Comparison of ENCODE assay signal across 29 mouse cellular contexts in the genomic region with DNA sequence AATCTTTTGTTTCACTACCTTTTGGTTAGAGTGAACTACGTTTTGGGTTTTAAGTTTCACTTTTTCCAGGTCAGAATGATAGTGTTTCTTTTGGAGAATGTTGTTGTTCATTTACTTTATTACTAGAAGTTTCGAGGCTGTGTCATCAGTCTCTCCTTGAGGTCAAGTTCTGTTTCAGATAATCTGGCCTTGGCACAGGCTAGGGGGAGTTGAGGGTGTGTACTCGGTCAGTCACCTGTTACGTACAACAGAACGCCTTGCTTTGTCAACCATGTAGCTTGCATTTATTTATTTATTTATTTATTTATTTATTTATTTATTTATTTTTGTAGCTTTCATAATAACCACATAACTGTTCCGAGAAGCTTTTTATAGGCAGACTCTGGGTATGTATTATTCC. TPM values are rescaled to one million over a fixed set of nuclear protein-coding genes. Genes with fewer than 3 reads are reported as not detected.
DNase-seq lines count a peak whose midpoint lies in the region; ATAC-seq and TF ChIP-seq lines count a peak whose summit lies in the region.
"Had no signal": no experiment of that assay in that cellular context is flagged by ENCODE, and none has a peak within 500 bp of the region (broad histone marks: within the 10 kb centered on the region; RNA-seq: fewer than 3 reads in every experiment).

No protein-coding gene starts in this region.

- CTCF ChIA-PET in Patski (lab: Charles Lee) = no interaction called here

- H3K27me3 ChIP-seq in Patski = no peaks in the 10 kb centered on the region
- H3K27me3 ChIP-seq: CH12.LX; embryonic facial prominence, embryonic 12.5 days; embryonic facial prominence, embryonic 15.5 days; heart, embryonic 12.5 days; heart, embryonic 15.5 days had no signal

- ATAC-seq in Patski = peak; percentile 51
- ATAC-seq: forebrain, embryonic 14.5 days; forebrain, postnatal 0 days; hindbrain, postnatal 0 days; inflammation-experienced regulatory T-cells, adult 6 months; intestine, embryonic 16.5 days had no signal

- DNase-seq in adrenal gland, adult 2 months = peak; percentile 61
- DNase-seq in adrenal gland, postnatal 4 days (ENCODE audit: low spot score in 2 of 2) = no peak
- peak; percentile 41 for DNase-seq in kidney, adult 9 months
- no peak for DNase-seq in kidney, postnatal 25 days
- DNase-seq in Patski (ENCODE audit: low read depth, low spot score) = no peak
- peak; percentile 35 for DNase-seq in adrenal gland, postnatal 14 days
- no peak for DNase-seq in urinary bladder, postnatal 14 days (ENCODE audit: low spot score)
- DNase-seq in spleen, adult 18-20 months = no peak
- DNase-seq: B cell, adult 2 months; cerebellum, adult 11 months; cerebellum, adult 2 months; cerebellum, adult 9-11 months; cerebellum, postnatal 25 days; forebrain, postnatal 0 days; gastrocnemius, adult 2 months; gastrocnemius, postnatal 25 days; heart, adult 18-20 months; heart, postnatal 10 days; heart, postnatal 4 days had no signal

- POLR2A ChIA-PET in Patski (lab: Charles Lee) = no interaction called here

- no peak for TF ChIP-seq CTCF in Patski (IDR thresholded peaks at IDR 0.05)

- in situ Hi-C loops in Patski (cut with MboI; ENCODE audit: low pct_unique_long_range_greater_than_20kb) = no loop called here

RNA-seq across cellular contexts. Expression of a gene that starts 20.0 kb away (rescaled TPM):
- total RNA-seq in adrenal gland, adult 2 months (2021) = 10 to 100 TPM; 18.8 to 26.8 TPM
- 5.8 and 8.0 TPM in 2 replicates for polyA plus RNA-seq in adrenal gland, adult 2 months (2012; rRNA removed)
- 10 to 100 TPM; 25.1 to 26.9 TPM for total RNA-seq in adrenal gland, postnatal 4 days (2021)
- 11.4 TPM for polyA plus RNA-seq in Patski (2021)
- 18.5 and 19.8 TPM in 2 replicates for total RNA-seq in adrenal gland, postnatal 14 days (2021)
- polyA plus RNA-seq: G1E had no signal

Comparison
In these comparisons a context has a peak if more than half of its experiments do, and no peak if none do; other contexts are left out.
1. DNase-seq: peak in adrenal gland, adult 2 months (single experiment), kidney, adult 9 months (single experiment) and adrenal gland, postnatal 14 days (single experiment); none in adrenal gland, postnatal 4 days (0 of 2), kidney, postnatal 25 days (0 of 2), Patski (single experiment), urinary bladder, postnatal 14 days (single experiment) and spleen, adult 18-20 months (0 of 2).